Mouse (Mus musculus) E14TG2a.4 (cell line): ENCODE results near the gene Mbtd1.

Experiments used
- CTCF ChIP-seq: conservative IDR thresholded peaks from 2 replicates; pipeline ENCODE4 v1.5.1; 2014; ENCODE audit warnings: low read length
- NANOG ChIP-seq: IDR thresholded peaks from 2 replicates; pipeline ENCODE4 v1.6.1; 2014; ENCODE audit warnings: borderline replicate concordance, low read length, mixed read lengths
- POU5F1 ChIP-seq: IDR thresholded peaks from 2 replicates; pipeline ENCODE4 v1.6.1; 2014; ENCODE audit warnings: low read length, borderline replicate concordance

- TF ChIP-seq CTCF (no peak), POU5F1 (no peak), NANOG (no peak)
These were observed 25.0 kb upstream of the Mbtd1 start for GRCm38 (mm10) chr11:93860540-93861172.
